Mouse (Mus musculus) frontal cortex, adult 2 months (tissue): ENCODE results near the gene Cln3. TPM values are rescaled to one million over a fixed set of nuclear protein-coding genes. Genes with fewer than 3 reads are reported as not detected.
A peak's percentile ranks its signal among the peaks of the same experiment; 100 is the strongest.

Experiments
- DNase-seq, 2 experiments: peaks; one replicate each; pipeline ENCODE4 v3.0.0; 2022; ENCODE audit warnings: low spot score in 1 of 2; ENCODE audit errors: extremely low spot score in 1 of 2
- polyA plus RNA-seq: library from polyadenylated mRNA; depleted of rRNA; stranded (reverse); fragments of >200 nt; gene quantifications from 2 replicates; pipeline ENCODE4 v1.2.3, GENCODE M21; 2012

Gene Cln3
- polyA plus RNA-seq, 1 experiment, result 45.1 TPM

DNA sequence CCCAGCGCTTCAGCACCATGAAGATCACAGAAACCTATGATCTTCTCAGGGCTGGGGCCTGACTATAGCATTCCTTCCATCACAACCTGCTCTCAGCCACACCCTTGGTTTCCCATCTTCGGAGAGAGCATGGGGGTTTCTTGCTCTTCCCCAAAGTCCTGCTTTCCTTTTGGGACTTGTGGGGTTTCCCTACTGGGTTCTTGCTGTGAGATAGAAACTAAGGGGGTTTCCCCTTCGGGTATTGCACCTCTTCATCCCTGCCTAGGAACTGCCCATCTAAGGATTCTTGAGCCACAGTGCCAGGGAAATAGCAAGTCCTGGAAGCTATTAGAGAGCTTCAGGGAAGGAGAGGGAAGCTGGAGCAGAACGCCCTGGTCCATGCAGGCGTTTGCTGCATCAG lies 10.3 kb upstream of the Cln3 start:
- no peak for DNase-seq

GRCm38 (mm10) chr7:126594862-126595561 lies 9.4 kb upstream of the Cln3 start, which contains the start of gene Il27:
Gene Il27 (minus strand): TSS chr7:126594941.
- no peak for DNase-seq

DNA sequence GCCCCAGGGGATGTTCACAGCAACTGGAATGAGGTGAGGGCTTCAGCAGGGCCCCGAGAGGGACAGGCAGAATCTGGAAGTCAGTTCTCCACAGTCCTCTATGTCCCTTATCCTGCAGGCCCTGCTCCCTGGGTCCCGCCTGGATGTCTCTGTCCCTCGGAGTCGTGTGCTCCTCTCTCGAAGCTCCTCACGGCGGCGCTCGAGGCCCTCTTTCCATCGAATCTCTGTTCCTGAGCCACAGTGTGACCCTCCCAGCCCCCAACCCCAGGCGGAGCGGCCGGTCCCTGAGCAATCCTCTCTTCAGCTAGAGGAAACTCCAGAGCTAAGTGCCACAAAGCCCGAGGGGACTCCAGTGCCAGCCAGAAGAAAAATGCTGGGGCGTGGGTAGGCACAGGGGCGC lies 2.2 kb upstream of the Cln3 start:
- DNase-seq, result peak in 1 of 2 experiments; percentile 51

GRCm38 (mm10) chr7:126586839-126587238 lies 1.2 kb upstream of the Cln3 start:
- no peak for DNase-seq

DNA sequence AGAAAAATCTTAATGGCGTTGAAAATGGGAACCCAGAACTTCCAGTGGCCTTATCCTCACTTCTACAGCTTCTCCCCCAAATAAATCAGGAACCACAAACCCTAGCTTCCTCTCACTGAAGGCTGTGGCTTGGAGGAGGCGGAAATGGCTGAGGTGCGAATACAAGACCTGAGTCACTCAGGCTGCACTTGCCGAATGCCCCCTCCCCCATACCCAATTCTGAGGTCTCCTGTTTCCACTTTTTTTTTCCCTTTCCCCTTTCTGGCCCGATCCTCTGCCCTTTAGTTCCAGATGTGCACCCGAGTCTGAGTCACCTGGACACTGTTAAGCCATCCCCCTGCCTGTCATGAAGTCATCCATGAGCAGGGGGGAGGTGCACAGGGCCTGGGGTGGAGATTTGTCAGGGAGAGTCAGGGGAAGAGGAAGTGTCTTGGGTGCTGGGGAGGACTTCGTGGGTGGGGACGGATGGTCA lies 1.1 kb downstream of the Cln3 start, which contains the start of gene Apobr:
Gene Apobr, plus strand, starts transcription at position 437 of the 472 bp plus-strand sequence.
- peak in 1 of 2 experiments; percentile 31 for DNase-seq

DNA sequence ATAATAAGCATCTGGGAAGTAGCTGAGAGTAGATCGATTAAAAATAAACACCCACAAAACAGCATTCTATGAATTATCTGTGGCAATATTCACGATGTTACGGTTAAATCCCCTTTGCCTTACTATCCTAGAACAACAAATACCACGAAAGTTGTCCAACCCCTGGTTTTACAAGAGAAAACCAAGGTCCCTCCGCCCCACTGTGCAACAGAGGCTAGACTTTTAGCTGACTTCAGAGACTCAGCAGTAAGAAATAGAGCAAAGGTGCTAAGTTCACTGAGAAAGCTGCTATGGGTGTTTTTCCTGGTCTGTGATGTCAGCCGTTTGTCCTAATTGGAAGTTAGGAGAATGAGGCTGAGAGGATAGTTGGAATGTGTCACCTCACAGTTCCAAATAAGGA lies 1.9 kb downstream of the Cln3 start:
- DNase-seq, result no peak

DNA sequence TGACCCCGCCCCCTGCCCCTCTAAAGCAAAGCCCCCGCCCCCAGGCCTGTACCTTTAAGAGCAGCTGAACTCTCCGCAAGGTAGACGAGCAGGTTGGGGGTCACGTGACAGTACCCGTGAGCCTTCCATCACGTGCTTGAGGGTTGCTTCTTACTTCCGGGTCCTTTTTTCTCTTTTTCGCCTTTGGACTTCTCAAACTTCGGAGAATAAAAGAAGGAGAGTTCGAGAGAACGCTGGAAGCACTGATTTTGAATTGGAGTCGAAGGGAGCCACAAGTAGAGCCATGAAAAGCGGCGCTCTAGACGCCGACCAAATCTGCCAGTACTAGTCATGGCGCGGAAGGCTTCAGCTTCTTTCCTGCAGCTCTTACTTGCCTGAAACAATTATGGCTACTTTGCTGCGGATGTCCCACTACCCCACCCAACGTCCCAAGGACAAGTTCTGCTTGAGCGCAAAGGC lies 2.3 kb downstream of the Cln3 start:
- peak; percentile 74 to 89 for DNase-seq

GRCm38 (mm10) chr7:126582759-126583158 lies 2.9 kb downstream of the Cln3 start:
- DNase-seq, result peak in 1 of 2 experiments; percentile 20

- no peak for DNase-seq
Observed at GRCm38 (mm10) chr7:126581661-126582060, 4.0 kb downstream of the Cln3 start.

GRCm38 (mm10) chr7:126579172-126579571 lies 6.4 kb downstream of the Cln3 start:
- DNase-seq, result peak in 1 of 2 experiments; percentile 58

- DNase-seq, result peak in 1 of 2 experiments; percentile 61
Observed at GRCm38 (mm10) chr7:126576946-126577345, 8.7 kb downstream of the Cln3 start.

GRCm38 (mm10) chr7:126566094-126566765 lies 19.4 kb downstream of the Cln3 start, which contains the start of gene Eif3c:
Gene Eif3c (minus strand): TSS chr7:126566411.
- DNase-seq, result peak; percentile 83 to 94

GRCm38 (mm10) chr7:126565693-126566092 lies 19.9 kb downstream of the Cln3 start:
- DNase-seq, result no peak

- no peak for DNase-seq
Observed at GRCm38 (mm10) chr7:126556635-126557034, 29.0 kb downstream of the Cln3 start.

DNA sequence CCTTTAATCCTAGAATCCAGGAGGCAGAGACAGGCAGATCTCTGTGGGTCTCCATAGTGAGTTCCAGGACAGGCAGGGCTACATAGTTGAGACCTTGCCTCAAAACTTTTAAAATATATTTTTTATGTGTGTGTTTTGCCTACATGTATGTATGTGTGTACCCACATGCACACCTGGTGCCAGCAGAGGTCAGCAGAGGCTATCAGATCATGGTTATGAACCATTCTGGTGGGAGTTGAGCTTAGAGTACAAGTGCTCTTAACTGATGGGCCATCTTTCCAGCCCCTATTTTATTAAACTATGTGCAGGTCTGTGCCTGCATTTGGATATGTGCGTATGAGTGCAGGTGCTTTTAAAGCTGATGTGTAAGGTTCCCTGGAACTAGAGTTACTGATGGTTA lies 30.8 kb downstream of the Cln3 start:
- no peak for DNase-seq

GRCm38 (mm10) chr7:126545631-126546030 lies 40.0 kb downstream of the Cln3 start:
- no peak for DNase-seq

- no peak for DNase-seq
Observed at GRCm38 (mm10) chr7:126541661-126542060, 44.0 kb downstream of the Cln3 start.

DNA sequence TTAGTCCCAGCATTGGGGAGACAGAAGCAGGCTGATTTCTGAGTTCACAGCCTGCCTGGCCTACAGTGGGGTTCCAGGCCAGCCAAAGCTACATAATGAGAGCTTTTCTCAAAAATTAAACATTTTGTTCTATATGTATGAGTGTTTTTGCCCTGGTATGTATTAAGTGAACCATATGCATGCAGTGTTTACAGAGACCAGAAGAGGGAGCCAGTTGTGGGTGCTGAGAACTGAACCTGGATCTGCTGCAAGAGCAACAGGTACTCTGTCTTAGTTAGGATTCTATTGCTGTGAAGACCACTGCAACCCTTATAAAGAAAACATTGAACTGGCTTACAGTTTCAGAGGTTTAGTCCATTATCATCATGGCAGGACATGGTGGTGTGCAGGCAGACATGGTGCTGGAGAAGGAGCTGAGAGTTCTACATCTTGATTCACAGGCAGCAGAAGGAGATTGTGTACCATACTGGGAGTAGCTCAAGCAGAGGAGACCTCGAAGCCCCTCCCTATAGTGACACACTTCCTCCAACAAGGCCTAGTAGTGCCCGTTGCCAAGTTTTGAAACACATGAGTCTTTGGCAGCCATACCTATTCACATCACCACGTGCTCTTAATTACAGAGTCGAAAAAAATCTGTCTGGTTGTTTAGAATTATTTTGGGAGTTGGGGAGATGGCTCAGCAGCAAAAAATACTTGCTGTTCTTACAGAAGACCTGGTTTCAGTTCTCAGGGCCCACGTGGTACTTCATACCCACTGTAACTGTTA lies 47.6 kb downstream of the Cln3 start:
- peak in 1 of 2 experiments; percentile 7 for DNase-seq

DNA sequence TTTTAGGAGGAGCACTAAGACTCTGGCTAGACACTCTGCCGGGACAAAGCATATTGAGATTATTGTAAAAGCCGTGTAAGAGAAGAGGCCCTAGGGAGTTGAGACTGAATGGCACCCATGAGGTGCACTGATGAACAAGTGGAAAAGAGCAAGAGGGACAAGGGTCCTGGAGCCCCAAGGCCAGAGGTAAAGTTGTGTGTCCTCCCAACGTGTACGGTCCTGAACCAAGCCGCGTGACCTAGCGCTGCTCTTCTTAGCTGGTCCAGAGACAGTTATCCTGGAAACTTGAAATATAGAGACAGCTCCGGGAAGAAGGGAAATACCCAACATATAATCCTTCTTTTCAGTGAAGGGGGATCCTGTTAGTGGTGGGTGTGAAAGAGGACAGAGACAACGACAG lies 49.2 kb downstream of the Cln3 start:
- DNase-seq, result no peak

- DNase-seq, result no peak
Observed at GRCm38 (mm10) chr7:126535766-126536165, 49.9 kb downstream of the Cln3 start.

DNA sequence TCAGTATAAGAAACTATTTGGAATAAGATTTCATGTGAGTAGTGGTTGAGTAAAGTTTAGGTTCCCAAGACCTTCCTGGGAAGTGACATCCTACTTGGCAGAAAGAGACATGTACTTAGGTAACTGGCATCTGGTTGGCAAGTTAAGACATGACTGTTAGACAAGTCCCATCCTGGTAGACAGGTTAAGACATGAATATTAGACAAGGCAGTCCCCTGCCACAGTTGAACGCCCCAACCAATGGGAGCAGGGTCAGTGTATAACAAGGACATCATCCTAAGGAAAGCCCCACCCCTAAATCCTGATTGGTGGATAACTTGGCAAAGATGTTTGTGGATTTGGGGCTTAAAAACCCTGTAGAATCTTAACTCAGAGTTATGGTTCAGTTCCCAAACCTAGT lies 52.2 kb downstream of the Cln3 start:
- no peak for DNase-seq
